Mouse (Mus musculus) neural tube, embryonic 12.5 days (tissue): ENCODE measurements around the gene Spata31d1d. TPM values are rescaled to one million over a fixed set of nuclear protein-coding genes. Genes with fewer than 3 reads are reported as not detected.

ENCODE experiments used
- ATAC-seq: fragments of 200-750 bp; cut with Nextera tagmentation; 2 replicates; pipeline ENCODE4 v1.8.0; 2017; ENCODE audit warnings: low read depth, mild to moderate bottlenecking, moderate TSS enrichment, moderate library complexity; ENCODE audit not compliant: low FRiP score
- H3K27ac ChIP-seq: fragments of 300-500 bp; sonication (generic); 2 replicates; pipeline ENCODE4 v1.5.1; 2016
- H3K27me3 ChIP-seq: fragments of 300-500 bp; sonication (generic); replicated peaks from 2 replicates; pipeline ENCODE4 v1.6.1; 2016; ENCODE audit warnings: mild to moderate bottlenecking
- H3K36me3 ChIP-seq: fragments of 300-500 bp; sonication (generic); 2 replicates; pipeline ENCODE4 v1.6.1; 2016; ENCODE audit warnings: mild to moderate bottlenecking
- H3K4me1 ChIP-seq: fragments of 300-500 bp; sonication (generic); 2 replicates; pipeline ENCODE4 v1.6.1; 2016
- H3K4me2 ChIP-seq: fragments of 300-500 bp; sonication (generic); replicated peaks from 2 replicates; pipeline ENCODE4 v1.6.1; 2016; ENCODE audit warnings: mild to moderate bottlenecking
- H3K4me3 ChIP-seq: fragments of 300-500 bp; sonication (generic); 2 replicates; pipeline ENCODE4 v1.5.1; 2016
- H3K9ac ChIP-seq: fragments of 300-500 bp; sonication (generic); 2 replicates; pipeline ENCODE4 v1.6.1; 2016; ENCODE audit warnings: mild to moderate bottlenecking
- H3K9me3 ChIP-seq: fragments of 300-500 bp; sonication (generic); 2 replicates; pipeline ENCODE4 v1.6.1; 2016; ENCODE audit warnings: mild to moderate bottlenecking
- WGBS: fragments of 180-500 bp; shearing (Covaris S2); methylation state at CpG from one replicate; pipeline ENCODE4 v1.1.7; 2016; 5-methylcytosine and 5-hydroxymethylcytosine counted together
- polyA plus RNA-seq: library from polyadenylated mRNA; unstranded; fragments of >200 nt; fragmentation: Nextera tagmentation; extraction: Ambion mirVana; gene quantifications from 2 replicates; pipeline ENCODE4 v1.2.1, GENCODE M21; 2016

Gene Spata31d1d
- polyA plus RNA-seq, 1 experiment from 2014 or later: not detected

DNA sequence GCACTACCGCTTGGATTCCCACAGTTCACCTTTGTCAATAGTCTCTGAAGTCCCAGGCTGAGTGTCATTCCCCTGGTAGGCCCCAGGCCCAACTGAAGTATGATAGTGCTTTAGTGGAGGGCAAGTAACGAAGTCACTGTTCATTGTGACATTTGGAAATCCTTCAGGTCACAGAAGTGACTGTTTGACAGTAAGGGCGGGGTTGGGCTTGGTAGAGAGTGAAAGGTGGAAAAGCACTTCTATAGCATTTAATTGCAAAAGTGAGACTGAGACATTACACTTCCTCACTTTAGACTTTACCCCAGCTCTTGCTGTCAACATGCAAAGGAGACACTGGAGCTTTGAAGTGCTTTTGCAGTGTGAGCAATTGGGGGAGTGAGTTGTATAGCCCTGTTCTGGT is 37.5 kb downstream of the Spata31d1d start, which contains the start of gene 4921517D22Rik:
TSS of gene 4921517D22Rik (minus strand) at position 101 of the 400 bp plus-strand sequence.
- Histone ChIP-seq H3K9ac (no peak within 1 kb of the TSS), H3K27me3 (no peaks in the 10 kb centered on the region), H3K4me1 (peaks cover 2% of the 10 kb centered on the region; the same call in 1 of the 2 replicates), H3K27ac (no peak within 1 kb of the TSS), H3K36me3 (no peaks in the 10 kb centered on the region), H3K4me2 (no peak within 1 kb of the TSS), H3K4me3 (no peak within 1 kb of the TSS), H3K9me3 (0 out of 2 replicates have a peak, but pooled peaks cover 4% of the 10 kb centered on the region)
- 90% methylated on average over 3 of the region's 3 CpGs for WGBS
- no peak for ATAC-seq

DNA sequence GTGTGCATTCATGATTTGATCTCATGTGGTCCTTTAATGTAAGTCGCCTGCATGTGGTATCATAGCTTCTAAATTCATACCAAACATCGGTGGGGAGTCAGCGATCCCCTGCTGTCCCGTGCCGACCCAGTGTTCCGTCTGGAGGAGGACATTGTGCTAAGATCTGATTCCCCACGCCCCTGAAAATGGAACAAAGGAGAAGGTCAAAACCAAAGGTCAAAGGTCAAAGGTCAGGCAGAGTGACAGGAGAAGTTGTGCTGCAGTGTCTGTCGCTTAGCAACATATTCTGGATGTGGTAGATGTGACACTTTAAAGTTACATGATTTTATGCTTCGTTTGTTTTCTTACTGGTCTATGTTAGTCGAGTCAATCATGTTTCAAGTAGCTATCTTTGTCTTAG is 40.1 kb downstream of the Spata31d1d start:
- Histone ChIP-seq H3K27ac (no peak overlapping the region), H3K27me3 (no peaks in the 10 kb centered on the region), H3K4me1 (peaks cover 2% of the 10 kb centered on the region; the same call in 1 of the 2 replicates), H3K9me3 (0 out of 2 replicates have a peak, but pooled peaks cover 4% of the 10 kb centered on the region), H3K4me2 (no peak overlapping the region), H3K9ac (no peak overlapping the region), H3K4me3 (no peak overlapping the region), H3K36me3 (no peaks in the 10 kb centered on the region)
- no peak for ATAC-seq
- 23% methylated on average over 10 of the region's 10 CpGs for WGBS

DNA sequence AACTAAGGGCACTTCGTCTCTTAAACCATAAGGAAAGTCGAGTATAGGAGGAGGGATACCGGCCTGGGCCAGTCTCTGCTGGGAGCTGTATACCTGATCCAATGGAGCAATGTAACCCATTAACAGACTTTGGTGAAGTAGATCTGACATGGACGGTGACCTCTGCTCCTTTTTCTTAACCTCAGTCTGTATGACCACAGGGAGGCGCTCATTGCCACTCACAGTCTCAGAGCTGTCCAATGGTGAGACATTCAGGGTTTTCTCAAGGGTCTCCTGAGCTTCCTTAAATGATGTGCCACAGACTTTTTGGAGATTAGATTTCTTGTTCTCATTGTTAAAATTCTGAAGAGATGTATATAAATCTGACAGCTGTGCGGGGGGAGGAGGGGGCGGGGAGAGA is 41.0 kb downstream of the Spata31d1d start:
- no peaks in the 10 kb centered on the region for H3K36me3 ChIP-seq
- H3K4me2 ChIP-seq: no peak overlapping the region
- H3K4me1 ChIP-seq: peaks cover 2% of the 10 kb centered on the region; the same call in 1 of the 2 replicates
- no peak for ATAC-seq
- 0 out of 2 replicates have a peak, but pooled peaks cover 4% of the 10 kb centered on the region for H3K9me3 ChIP-seq
- no peaks in the 10 kb centered on the region for H3K27me3 ChIP-seq
- no peak overlapping the region for H3K9ac ChIP-seq
- 88% methylated on average over 7 of the region's 7 CpGs for WGBS
- H3K27ac ChIP-seq: no peak overlapping the region
- no peak overlapping the region for H3K4me3 ChIP-seq

DNA sequence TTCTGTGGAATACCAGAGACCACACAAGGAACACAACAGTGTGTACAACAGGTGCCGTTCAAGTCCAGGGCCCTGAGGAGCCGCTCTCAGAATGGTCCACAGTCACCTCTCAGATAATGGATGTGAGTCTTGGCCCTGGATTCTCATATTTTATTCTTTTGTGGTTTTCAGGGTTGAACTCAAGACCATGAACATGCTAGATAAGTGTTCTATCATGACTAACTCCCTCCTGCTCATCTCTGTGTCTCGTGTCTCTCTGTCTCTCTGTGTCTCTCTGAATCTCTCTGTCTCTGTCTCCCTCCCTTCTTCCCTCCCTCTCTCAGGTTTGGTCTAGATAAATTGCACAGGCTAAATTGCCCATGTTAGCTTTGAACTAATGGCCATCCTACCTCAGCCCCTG is 41.7 kb downstream of the Spata31d1d start:
- no peaks in the 10 kb centered on the region for H3K36me3 ChIP-seq
- H3K4me3 ChIP-seq: no peak overlapping the region
- no peaks in the 10 kb centered on the region for H3K27me3 ChIP-seq
- no peak overlapping the region for H3K9ac ChIP-seq
- 87% methylated on average over 3 of the region's 3 CpGs for WGBS
- H3K4me1 ChIP-seq: peaks cover 2% of the 10 kb centered on the region; the same call in 1 of the 2 replicates
- no peak overlapping the region for H3K4me2 ChIP-seq
- no peak overlapping the region for H3K27ac ChIP-seq
- no peak for ATAC-seq
- 0 out of 2 replicates have a peak, but pooled peaks cover 4% of the 10 kb centered on the region for H3K9me3 ChIP-seq

DNA sequence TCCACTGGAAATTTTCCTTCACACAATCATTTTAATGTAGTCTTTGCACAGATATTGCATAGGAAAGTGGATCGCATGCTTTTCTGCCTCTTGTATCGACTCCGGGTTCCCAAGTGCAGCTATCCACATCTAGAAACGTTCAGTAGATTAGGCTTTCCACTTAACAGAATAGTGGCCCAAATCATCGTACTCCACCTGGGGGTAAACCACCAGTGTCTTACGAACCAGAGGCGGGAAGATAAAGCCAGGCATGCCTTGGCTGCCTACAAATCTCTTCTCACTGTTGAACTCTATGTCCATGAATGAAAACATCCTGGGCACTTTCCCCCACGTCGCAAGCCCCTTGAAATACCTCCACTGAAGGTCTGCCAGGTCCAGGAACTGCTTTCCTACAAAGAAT is 42.2 kb downstream of the Spata31d1d start:
- Histone ChIP-seq H3K9me3 (0 out of 2 replicates have a peak, but pooled peaks cover 4% of the 10 kb centered on the region), H3K27me3 (no peaks in the 10 kb centered on the region), H3K4me2 (no peak overlapping the region), H3K36me3 (no peaks in the 10 kb centered on the region), H3K27ac (no peak overlapping the region), H3K4me1 (peaks cover 2% of the 10 kb centered on the region; the same call in 1 of the 2 replicates), H3K9ac (no peak overlapping the region), H3K4me3 (no peak overlapping the region)
- 90% methylated on average over 9 of the region's 9 CpGs for WGBS
- ATAC-seq: no peak

DNA sequence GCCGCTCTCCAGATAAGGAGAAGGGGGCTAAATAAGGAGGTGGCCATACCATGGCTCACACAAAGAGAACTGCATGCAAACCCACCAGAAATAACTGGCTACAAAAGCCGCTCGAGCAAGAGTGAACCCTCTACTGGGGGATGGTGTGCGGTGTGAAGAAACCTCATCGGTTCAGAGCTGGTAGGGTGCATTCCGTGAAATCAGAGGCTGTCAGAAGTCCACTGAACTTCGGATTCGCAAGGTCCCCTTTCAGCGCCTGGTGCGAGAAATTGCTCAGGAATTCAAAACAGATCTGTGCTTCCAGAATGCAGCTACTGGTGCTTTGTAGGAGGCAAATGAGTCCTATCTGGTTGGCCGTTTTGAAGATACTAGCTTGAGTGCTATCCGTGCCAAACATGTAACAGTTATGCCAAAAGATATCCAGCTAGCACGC is 43.2 kb downstream of the Spata31d1d start:
- 0 out of 2 replicates have a peak, but pooled peaks cover 4% of the 10 kb centered on the region for H3K9me3 ChIP-seq
- no peaks in the 10 kb centered on the region for H3K27me3 ChIP-seq
- H3K36me3 ChIP-seq: no peaks in the 10 kb centered on the region
- no peak overlapping the region for H3K4me3 ChIP-seq
- H3K27ac ChIP-seq: no peak overlapping the region
- 75% methylated on average over 13 of the region's 13 CpGs for WGBS
- H3K4me1 ChIP-seq: peaks cover 2% of the 10 kb centered on the region; the same call in 1 of the 2 replicates
- H3K9ac ChIP-seq: no peak overlapping the region
- ATAC-seq: no peak
- no peak overlapping the region for H3K4me2 ChIP-seq

DNA sequence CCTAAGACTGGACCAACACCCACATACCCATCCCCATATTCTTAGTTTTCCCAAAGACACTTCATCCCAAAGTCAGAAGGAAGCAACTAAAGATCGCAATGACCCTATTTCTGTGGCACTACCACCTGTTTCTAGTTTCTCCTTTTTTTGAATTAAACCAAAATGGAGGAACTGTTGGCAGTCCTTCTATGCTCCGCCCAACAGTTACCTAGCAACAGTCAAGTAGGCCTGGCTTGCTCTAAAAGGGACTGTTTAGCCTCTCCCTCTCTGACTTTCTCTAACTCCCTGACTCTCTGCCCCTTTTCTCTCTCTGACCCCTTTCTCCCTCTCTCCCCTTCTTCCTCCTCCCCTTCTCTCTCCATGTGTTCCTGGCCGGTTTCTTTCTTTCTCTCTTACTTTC is 46.3 kb downstream of the Spata31d1d start:
- H3K9me3 ChIP-seq: no peaks in the 10 kb centered on the region
- H3K4me3 ChIP-seq: no peak overlapping the region
- H3K9ac ChIP-seq: no peak overlapping the region
- no peaks in the 10 kb centered on the region for H3K36me3 ChIP-seq
- WGBS: 87% methylated on average over 3 of the region's 3 CpGs
- H3K27ac ChIP-seq: no peak overlapping the region
- H3K4me2 ChIP-seq: no peak overlapping the region
- no peaks in the 10 kb centered on the region for H3K4me1 ChIP-seq
- no peak for ATAC-seq
- no peaks in the 10 kb centered on the region for H3K27me3 ChIP-seq

DNA sequence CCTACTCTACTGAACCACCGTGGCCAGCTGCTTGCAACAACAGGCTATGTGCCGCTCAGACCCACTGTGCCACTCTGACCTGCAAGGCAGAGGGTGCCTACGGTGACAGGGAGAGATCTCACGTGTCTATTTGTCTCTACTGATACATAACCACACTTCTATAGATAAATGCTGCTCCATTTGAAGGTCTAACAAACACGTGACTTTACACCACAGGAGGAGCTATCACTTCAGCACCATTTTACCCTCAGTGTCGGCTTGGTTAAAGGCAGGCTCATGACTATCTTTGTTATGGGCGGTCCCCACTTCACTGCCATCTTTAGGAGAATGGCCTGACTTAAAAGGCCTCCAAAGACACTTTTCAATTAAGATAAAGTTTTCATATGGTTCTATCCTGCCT is 48.9 kb downstream of the Spata31d1d start:
- ATAC-seq: no peak
- H3K4me1 ChIP-seq: no peaks in the 10 kb centered on the region
- H3K27me3 ChIP-seq: no peaks in the 10 kb centered on the region
- no peaks in the 10 kb centered on the region for H3K9me3 ChIP-seq
- no peak overlapping the region for H3K27ac ChIP-seq
- 30% methylated on average over 7 of the region's 7 CpGs for WGBS
- no peak overlapping the region for H3K4me2 ChIP-seq
- no peak overlapping the region for H3K4me3 ChIP-seq
- no peak overlapping the region for H3K9ac ChIP-seq
- H3K36me3 ChIP-seq: no peaks in the 10 kb centered on the region

DNA sequence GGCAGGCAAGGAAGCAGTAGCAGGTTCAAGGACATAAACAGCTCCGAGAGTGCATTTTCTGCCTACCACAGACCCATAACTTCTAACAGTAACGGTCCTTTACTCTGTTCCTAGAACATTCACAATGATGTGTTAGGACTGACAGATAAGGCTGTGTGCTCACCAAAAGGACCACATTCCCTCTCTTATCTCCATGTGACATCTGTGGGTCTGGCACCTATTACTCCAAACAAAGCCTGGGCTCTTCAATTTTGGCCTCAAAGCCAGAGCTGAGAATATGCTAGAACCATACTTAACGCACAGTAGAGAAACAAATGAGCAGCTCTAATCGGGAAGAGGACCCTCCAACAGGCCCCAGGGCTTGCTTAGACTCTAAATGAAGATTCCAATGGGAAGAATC is 51.6 kb downstream of the Spata31d1d start:
- 83% methylated on average over 4 of the region's 4 CpGs for WGBS
- Histone ChIP-seq H3K36me3 (no peaks in the 10 kb centered on the region), H3K4me1 (no peaks in the 10 kb centered on the region), H3K9me3 (no peaks in the 10 kb centered on the region), H3K27ac (no peak overlapping the region), H3K4me2 (no peak overlapping the region), H3K4me3 (no peak overlapping the region), H3K9ac (no peak overlapping the region), H3K27me3 (no peaks in the 10 kb centered on the region)
- ATAC-seq: no peak

DNA sequence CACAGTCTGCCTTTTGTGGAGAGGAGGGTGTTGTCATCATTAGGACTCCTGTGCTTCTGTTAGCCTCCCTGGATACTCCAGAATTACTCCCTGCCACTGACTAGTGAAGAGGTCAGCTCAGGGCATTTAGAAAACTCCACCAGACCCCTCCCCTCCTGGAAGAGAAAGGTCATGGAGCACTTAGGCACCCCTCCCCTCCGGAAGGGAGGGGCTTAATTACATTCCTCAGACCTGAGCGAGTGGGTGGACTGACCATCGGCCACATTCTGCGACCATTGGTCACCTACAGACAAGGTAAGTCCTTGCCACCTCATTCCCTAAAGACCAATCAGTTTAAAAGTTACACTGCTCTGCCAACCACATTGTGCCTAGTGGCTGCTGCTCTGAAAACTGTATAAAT is 52.2 kb downstream of the Spata31d1d start:
- H3K27me3 ChIP-seq: no peaks in the 10 kb centered on the region
- WGBS: 60% methylated on average over 4 of the region's 4 CpGs
- ATAC-seq: no peak

DNA sequence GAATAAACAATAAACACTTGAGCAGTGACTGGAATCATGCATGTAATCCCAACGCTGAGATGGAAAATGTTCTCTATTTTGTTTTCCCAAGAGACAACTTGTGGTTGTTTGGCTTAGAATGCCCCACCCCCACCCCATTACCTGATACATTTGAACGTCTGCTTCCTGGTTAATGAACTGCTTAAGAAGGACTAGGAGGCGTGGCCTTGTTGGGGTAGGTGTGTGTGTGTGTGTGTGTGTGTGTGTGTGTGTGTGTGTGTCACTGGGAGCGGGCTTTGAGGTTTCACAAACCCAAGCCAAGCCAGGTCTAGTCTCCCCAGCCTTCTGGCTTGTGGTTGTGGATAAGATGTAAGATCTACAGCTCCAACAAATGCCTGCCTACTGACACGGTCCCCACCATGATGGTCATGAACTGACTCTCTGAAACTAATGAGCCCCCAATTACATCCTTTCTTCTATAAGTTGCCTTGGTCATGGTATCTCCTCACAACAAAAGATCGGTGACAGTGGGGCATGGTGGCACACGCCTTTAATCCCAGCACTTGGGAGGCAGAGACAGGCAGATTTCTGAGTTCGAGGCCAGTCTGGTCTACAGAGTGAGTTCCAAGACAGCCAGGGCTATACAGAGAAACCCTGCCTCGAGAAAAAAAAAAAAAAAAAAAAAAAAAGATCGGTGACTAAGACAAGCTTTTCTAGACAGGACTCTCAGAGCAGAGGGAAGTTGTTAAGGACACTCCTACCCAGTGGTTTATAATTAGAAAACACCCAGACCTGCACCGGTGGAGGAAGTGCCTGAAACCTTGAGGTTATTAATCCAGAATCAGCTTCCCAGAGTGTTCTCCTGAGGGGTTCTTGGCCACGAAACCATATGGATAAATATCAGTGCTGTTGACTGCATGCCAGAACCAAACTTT is 55.0 kb downstream of the Spata31d1d start:
- H3K27ac ChIP-seq: no peak overlapping the region
- H3K4me2 ChIP-seq: no peak overlapping the region
- 0 out of 2 replicates have a peak overlapping the region, but pooled peaks have one; percentile 77 for H3K4me3 ChIP-seq
- no peaks in the 10 kb centered on the region for H3K36me3 ChIP-seq
- no peak for ATAC-seq
- no peak overlapping the region for H3K9ac ChIP-seq
- no peaks in the 10 kb centered on the region for H3K9me3 ChIP-seq
- no peaks in the 10 kb centered on the region for H3K27me3 ChIP-seq
- 84% methylated on average over 12 of the region's 12 CpGs for WGBS
- H3K4me1 ChIP-seq: peaks cover 13% of the 10 kb centered on the region

More for the DNA sequence above, 52.2 kb downstream of the Spata31d1d start:
- Histone ChIP-seq H3K4me2 (no peak overlapping the region), H3K4me1 (no peaks in the 10 kb centered on the region), H3K4me3 (no peak overlapping the region), H3K9ac (no peak overlapping the region), H3K9me3 (no peaks in the 10 kb centered on the region), H3K27ac (no peak overlapping the region), H3K36me3 (no peaks in the 10 kb centered on the region)
